Mouse (Mus musculus) midbrain, embryonic 10.5 days (tissue): ENCODE data around the gene Ush2a. TPM values are rescaled to one million over a fixed set of nuclear protein-coding genes. Genes with fewer than 3 reads are reported as not detected.

Experiments used
- DNase-seq: peaks from one replicate; pipeline ENCODE4 v3.0.0-alpha.2; 2017; ENCODE audit warnings: low spot score
- H3K27ac ChIP-seq: fragments of 300-500 bp; sonication (generic); replicated peaks from 2 replicates; pipeline ENCODE4 v1.5.1; 2016; ENCODE audit warnings: mild to moderate bottlenecking
- H3K27me3 ChIP-seq: fragments of 300-500 bp; sonication (generic); 2 replicates; pipeline ENCODE4 v1.6.1; 2016; ENCODE audit warnings: low read depth, mild to moderate bottlenecking; ENCODE audit not compliant: poor library complexity, severe bottlenecking
- H3K36me3 ChIP-seq: fragments of 300-500 bp; sonication (generic); 2 replicates; pipeline ENCODE4 v1.6.1; 2016; ENCODE audit warnings: mild to moderate bottlenecking, moderate library complexity
- H3K4me1 ChIP-seq: fragments of 300-500 bp; sonication (generic); 2 replicates; pipeline ENCODE4 v1.6.1; 2016
- H3K4me3 ChIP-seq: fragments of 300-500 bp; sonication (generic); 2 replicates; pipeline ENCODE4 v1.5.1; 2016; ENCODE audit warnings: mild to moderate bottlenecking, moderate library complexity
- H3K9me3 ChIP-seq: fragments of 300-500 bp; sonication (generic); replicated peaks from 2 replicates; pipeline ENCODE4 v1.6.1; 2016; ENCODE audit warnings: mild to moderate bottlenecking
- WGBS: fragments of 180-500 bp; shearing (Covaris S2); methylation state at CpG from one replicate; pipeline ENCODE4 v1.1.7; 2016; 5-methylcytosine and 5-hydroxymethylcytosine counted together
- polyA plus RNA-seq: library from polyadenylated mRNA; unstranded; fragments of >200 nt; fragmentation: Nextera tagmentation; extraction: Ambion mirVana; gene quantifications from 2 replicates; pipeline ENCODE4 v1.2.1, GENCODE M21; 2016

Ush2a gene
- polyA plus RNA-seq, 1 experiment from 2014 or later, result 0.12 TPM

DNA sequence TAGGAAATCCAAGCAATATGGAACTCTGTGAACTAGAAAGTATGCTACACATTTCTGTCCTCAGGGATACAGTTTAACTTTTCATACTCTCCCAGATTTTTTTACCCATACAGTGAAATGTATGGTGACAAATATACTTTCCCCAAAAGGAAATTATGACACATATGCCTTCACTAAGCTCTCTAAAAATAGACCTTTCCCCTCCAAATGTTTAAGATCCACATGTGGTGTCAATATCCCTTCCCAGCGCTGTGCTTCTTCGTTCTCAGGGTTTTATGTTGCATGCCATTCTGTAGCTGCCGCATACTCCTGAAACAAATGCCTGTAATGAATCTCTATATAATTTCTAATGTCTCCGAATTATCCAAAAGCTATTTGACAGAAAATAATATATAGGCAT lies 58.4 kb downstream of the Ush2a start:
- DNase-seq, result no peak
- 85% methylated on average over 4 of the region's 4 CpGs for WGBS
- no peaks in the 10 kb centered on the region for H3K36me3 ChIP-seq
- no peaks in the 10 kb centered on the region for H3K27me3 ChIP-seq
- H3K4me1 ChIP-seq, result no peaks in the 10 kb centered on the region
- no peak overlapping the region for H3K27ac ChIP-seq
- H3K4me3 ChIP-seq, result no peak overlapping the region
- no peaks in the 10 kb centered on the region for H3K9me3 ChIP-seq

DNA sequence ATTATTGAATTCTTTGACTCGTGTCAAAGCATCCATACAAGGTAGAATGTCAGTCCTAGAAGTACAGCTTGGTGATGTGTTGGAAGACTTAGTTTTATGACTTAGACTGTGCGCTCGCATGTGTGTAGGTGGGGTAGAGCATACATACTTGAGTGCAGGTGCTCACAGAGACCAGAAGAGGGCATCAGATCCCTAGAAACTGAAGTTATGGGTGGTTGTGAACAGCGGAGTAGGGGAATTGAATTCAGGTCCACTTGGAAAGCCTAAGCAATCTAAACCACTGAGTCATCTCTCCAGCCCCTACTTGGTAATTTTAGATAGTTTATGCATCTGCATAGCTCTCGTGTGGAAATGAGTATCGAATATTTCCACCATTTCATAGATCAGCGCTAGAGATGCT lies 59.7 kb downstream of the Ush2a start:
- H3K27ac ChIP-seq, result no peak overlapping the region
- no peaks in the 10 kb centered on the region for H3K27me3 ChIP-seq
- H3K36me3 ChIP-seq, result no peaks in the 10 kb centered on the region
- no peaks in the 10 kb centered on the region for H3K4me1 ChIP-seq
- 83% methylated on average over 7 of the region's 7 CpGs for WGBS
- DNase-seq, result no peak
- no peak overlapping the region for H3K4me3 ChIP-seq
- H3K9me3 ChIP-seq, result no peaks in the 10 kb centered on the region

DNA sequence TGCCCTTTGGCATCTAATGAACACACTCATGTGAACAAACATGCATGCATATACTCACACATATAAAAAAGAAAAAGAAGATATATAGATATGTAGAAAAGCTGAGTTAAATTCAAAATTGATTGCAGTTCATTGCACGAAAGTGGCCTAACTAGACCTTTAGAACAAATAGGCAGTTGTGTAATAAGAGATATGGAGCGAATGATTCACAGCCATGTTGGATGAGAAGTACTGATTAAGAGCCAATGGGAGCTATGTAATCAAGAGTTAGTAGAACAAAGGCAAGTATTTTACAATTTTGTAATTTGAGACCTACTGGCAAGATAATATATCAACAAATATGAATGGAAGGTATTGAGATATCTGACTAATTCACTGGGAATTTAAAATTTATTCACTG lies 68.6 kb downstream of the Ush2a start:
- H3K4me1 ChIP-seq, result no peaks in the 10 kb centered on the region
- no peaks in the 10 kb centered on the region for H3K27me3 ChIP-seq
- no peak for DNase-seq
- no peak overlapping the region for H3K4me3 ChIP-seq
- 93% methylated on average over 2 of the region's 2 CpGs for WGBS
- no peaks in the 10 kb centered on the region for H3K9me3 ChIP-seq
- H3K36me3 ChIP-seq, result no peaks in the 10 kb centered on the region
- H3K27ac ChIP-seq, result no peak overlapping the region

DNA sequence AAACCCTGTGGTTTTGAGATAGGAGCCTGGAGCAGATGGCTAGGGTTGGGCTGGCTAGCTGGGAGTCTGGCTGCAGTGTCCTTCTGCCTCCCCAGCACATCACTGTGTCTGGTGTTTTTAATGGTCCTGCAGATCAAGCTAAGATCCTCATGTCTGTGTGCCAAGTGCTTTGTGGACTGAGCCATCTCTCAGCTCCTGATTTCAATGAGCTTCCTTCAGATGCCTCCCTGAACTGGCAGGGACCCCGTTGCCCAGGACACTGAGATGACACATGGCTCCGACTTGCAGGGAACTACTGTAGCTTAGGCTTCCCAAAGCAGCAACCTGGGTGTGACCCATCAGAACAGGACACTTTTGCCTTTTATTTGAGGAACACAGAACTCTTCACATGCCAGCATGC lies 72.1 kb downstream of the Ush2a start:
- H3K4me3 ChIP-seq, result no peak overlapping the region
- 84% methylated on average over 2 of the region's 2 CpGs for WGBS
- no peaks in the 10 kb centered on the region for H3K9me3 ChIP-seq
- H3K27ac ChIP-seq, result no peak overlapping the region
- no peaks in the 10 kb centered on the region for H3K4me1 ChIP-seq
- H3K36me3 ChIP-seq, result no peaks in the 10 kb centered on the region
- DNase-seq, result no peak
- no peaks in the 10 kb centered on the region for H3K27me3 ChIP-seq

DNA sequence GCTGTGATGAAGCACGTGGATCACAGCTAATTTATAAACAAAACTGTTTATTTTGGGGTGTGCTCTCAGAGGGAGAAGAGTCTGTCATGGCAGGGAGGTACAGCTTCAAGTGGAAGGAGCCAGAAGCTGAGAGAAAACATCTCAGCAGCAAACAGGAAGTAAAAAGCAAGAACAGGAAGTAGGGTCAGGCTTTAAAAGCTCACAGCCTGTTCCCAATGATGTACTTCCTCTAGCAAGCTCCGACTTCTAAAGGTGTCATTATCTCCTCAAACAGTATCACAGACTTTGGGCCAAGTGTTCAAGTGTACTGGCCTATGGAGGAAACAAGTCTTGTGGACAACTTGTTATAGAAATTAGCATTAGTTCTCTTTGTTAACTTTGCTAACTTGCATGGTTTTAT lies 85.9 kb downstream of the Ush2a start:
- Histone ChIP-seq H3K27me3 (no peaks in the 10 kb centered on the region), H3K4me3 (no peak overlapping the region), H3K36me3 (no peaks in the 10 kb centered on the region), H3K4me1 (no peaks in the 10 kb centered on the region), H3K9me3 (no peaks in the 10 kb centered on the region), H3K27ac (no peak overlapping the region)
- 69% methylated on average over 2 of the region's 2 CpGs for WGBS
- no peak for DNase-seq

DNA sequence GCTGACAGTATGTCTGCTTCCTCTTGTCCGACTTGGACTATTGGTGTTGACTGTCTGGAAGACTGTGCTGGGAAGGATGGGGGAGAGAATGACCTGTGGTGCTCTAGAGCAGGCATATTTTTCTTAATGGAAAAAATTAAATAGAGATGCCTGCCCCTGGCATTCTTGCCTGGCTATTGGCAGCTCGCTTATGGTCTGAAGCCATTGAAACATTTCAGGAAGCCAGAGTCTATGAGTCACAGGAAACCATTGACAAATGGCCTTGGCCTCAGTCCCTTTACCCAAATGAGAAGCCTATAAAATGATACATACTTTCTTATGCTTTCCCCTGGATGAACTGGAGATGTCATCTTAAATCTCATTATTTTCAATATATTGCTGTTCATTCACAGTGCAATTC lies 92.9 kb downstream of the Ush2a start:
- Histone ChIP-seq H3K4me1 (no peaks in the 10 kb centered on the region), H3K27ac (no peak overlapping the region), H3K27me3 (no peaks in the 10 kb centered on the region), H3K4me3 (no peak overlapping the region), H3K36me3 (no peaks in the 10 kb centered on the region), H3K9me3 (no peaks in the 10 kb centered on the region)
- 88% methylated on average over 2 of the region's 2 CpGs for WGBS
- DNase-seq, result no peak

DNA sequence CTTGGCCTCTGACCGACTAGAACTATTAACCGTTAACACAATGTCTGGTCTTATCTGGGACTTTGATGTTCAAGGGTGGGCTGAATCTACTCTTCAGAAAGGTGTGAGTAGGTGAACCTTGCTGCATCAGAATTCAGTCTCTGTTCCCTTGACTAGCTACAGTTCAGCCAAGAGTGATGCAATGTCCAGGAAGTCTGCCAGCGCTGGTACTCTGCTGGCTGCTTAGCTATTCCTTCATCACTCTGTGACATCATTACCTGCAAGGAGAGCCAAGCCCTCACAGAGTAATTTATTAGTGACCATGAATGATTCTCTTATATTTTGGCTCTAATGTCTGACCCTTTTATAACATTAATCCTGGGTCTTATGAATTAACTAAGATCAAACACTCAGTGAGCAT lies 101.7 kb downstream of the Ush2a start:
- no peak overlapping the region for H3K4me3 ChIP-seq
- DNase-seq, result no peak
- WGBS, result 96% methylated on average over 3 of the region's 3 CpGs
- no peaks in the 10 kb centered on the region for H3K9me3 ChIP-seq
- no peaks in the 10 kb centered on the region for H3K36me3 ChIP-seq
- no peaks in the 10 kb centered on the region for H3K27me3 ChIP-seq
- no peaks in the 10 kb centered on the region for H3K4me1 ChIP-seq
- no peak overlapping the region for H3K27ac ChIP-seq

DNA sequence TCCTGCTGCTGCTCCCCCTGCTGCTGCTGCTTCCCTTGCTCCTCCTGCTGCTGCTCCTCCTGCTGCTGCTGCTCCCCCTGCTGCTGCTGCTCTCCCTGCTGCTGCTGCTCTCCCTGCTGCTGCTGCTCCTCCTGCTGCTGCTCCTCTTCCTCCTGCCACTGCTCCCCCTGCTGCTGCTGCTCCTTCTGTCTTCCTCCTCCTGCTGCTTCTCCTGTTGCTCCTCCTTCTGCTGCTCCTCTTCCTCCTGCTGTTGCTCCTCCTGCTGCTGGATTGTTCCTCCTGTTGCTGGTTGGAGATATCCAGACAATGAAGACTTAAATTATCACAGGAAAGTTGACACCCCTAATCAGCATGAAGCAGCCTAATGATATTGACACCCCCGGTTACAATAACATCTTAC lies 123.4 kb downstream of the Ush2a start:
- 87% methylated on average over 1 of the region's 1 CpGs for WGBS
- DNase-seq, result no peak
- H3K27me3 ChIP-seq, result no peaks in the 10 kb centered on the region
- H3K9me3 ChIP-seq, result no peaks in the 10 kb centered on the region
- no peak overlapping the region for H3K27ac ChIP-seq
- H3K36me3 ChIP-seq, result no peaks in the 10 kb centered on the region
- H3K4me1 ChIP-seq, result peaks cover 6% of the 10 kb centered on the region; the same call in 1 of the 2 replicates
- H3K4me3 ChIP-seq, result no peak overlapping the region

DNA sequence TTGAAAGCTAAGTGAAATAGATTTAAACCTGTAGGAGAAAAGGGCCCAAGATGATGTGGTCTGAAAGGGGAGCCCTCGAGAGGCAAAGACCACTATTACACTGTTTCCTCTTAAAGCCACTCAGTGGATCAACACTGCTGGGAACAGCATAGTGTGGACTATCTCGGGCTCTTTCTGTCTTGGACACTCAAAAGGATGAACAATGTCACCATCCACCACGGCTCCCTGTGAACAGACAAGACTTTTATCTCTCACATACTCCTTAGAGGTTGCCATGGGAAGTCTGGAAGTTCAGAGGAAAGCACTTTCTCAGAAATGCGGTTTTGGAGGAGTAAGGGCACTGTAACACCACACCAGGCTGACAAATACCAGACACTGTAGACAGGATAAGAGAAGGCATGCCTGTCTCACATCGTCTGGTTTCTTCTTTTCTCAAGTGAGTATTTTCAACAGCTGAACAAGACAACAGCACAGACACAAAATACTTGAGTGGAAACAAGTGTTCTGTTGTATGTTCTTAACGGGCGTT lies 124.0 kb downstream of the Ush2a start:
- Histone ChIP-seq H3K27ac (no peak overlapping the region), H3K4me3 (no peak overlapping the region), H3K4me1 (peaks cover 6% of the 10 kb centered on the region; the same call in 1 of the 2 replicates), H3K36me3 (no peaks in the 10 kb centered on the region), H3K9me3 (no peaks in the 10 kb centered on the region), H3K27me3 (no peaks in the 10 kb centered on the region)
- no peak for DNase-seq
- WGBS, result 81% methylated on average over 7 of the region's 7 CpGs

DNA sequence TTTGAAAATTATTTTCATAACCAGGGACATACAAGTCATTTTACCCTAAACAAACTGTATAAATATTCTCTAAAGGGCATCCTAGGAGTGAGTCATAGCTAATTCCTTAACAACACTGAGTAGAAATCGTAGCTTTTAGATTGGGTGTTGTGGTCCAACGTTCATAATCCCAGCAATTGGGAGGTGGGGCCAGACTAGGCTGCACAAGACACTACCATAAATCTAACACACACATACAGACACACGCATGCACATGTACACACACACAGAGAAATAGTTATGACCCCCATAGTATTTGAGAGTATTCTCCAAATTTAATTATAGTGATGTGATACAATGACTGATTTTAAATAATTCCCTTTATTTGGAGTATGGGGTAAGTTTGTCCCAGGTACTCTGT lies 125.5 kb downstream of the Ush2a start:
- DNase-seq, result no peak
- peaks cover 6% of the 10 kb centered on the region; the same call in 1 of the 2 replicates for H3K4me1 ChIP-seq
- H3K4me3 ChIP-seq, result no peak overlapping the region
- no peaks in the 10 kb centered on the region for H3K36me3 ChIP-seq
- no peak overlapping the region for H3K27ac ChIP-seq
- H3K27me3 ChIP-seq, result no peaks in the 10 kb centered on the region
- H3K9me3 ChIP-seq, result no peaks in the 10 kb centered on the region
- 83% methylated on average over 3 of the region's 3 CpGs for WGBS

DNA sequence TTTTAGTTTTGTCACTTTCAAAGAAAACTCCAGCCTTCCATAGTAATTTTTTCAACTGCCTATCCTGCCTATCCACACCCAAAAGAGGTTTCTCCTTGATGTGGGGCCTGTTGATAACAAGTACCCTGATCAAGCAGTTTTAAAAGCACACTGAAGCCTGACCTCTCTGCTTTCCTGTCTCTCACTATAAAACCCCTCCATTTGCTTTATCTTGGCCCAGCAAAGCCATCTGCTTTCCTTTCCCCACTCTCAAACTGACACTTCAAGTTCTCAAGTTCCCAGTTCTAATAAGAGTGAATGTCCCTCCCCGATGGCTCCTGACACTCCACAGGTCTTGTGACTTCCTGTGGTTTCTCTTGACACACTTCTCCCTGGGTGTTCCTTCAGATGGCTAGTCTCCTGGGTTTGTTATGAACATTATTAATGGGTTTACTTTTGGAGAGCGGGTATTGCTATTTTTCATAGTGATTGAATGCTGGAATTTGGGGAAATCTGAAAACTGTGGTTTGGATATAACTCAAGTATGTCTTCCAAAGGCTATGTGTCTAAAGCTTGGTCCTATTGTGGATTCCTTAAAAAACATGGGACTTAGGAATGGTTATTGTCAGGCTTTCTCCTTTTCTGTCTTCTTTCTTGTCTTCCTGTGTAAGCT lies 126.1 kb downstream of the Ush2a start:
- Histone ChIP-seq H3K36me3 (no peaks in the 10 kb centered on the region), H3K27ac (no peak overlapping the region), H3K4me3 (no peak overlapping the region), H3K9me3 (no peaks in the 10 kb centered on the region), H3K4me1 (peaks cover 6% of the 10 kb centered on the region; the same call in 1 of the 2 replicates), H3K27me3 (no peaks in the 10 kb centered on the region)
- WGBS, result 80% methylated on average over 2 of the region's 2 CpGs
- no peak for DNase-seq

DNA sequence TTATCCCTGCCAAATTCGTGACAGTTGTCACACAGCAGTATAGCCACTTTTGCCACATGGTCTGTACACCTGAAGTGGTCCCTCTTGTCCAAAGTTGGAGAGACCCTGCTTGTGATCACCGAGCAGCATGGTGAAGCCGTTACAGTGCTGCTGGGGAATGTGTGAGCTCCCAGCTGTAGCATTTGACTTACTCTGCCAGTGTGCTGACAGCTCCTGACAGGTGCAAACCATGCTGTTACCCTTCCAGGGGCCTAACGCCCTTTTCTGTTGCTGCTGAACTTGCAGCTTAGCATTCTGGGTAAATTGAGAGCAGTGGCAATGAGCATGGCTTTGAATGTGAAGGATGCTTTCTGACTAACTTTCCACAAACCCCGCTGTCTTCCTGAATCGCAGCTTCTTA lies 128.3 kb downstream of the Ush2a start:
- peaks cover 2% of the 10 kb centered on the region; the same call in 1 of the 2 replicates for H3K4me1 ChIP-seq
- no peaks in the 10 kb centered on the region for H3K36me3 ChIP-seq
- WGBS, result 78% methylated on average over 6 of the region's 6 CpGs
- DNase-seq, result no peak
- H3K4me3 ChIP-seq, result no peak overlapping the region
- no peak overlapping the region for H3K27ac ChIP-seq
- H3K9me3 ChIP-seq, result no peaks in the 10 kb centered on the region
- no peaks in the 10 kb centered on the region for H3K27me3 ChIP-seq

DNA sequence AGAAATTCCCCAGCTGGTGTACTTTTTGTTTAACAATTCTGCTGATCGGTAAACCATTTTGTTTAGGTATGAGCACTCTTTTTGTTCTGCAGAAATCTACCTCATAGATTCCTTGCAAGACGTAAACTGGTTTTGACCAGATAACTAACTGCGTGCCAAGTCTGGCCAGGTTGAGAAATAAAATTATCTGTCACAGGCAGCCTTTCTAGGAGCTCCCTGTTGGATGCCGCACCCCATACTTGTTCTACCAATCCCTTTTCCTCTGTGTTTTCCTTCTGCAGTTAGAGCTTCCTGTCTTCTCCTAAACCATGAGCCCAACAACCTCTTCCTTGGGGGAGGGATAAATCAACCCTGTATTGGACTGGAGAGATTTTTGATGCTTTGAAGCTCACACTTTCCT lies 145.4 kb downstream of the Ush2a start:
- H3K9me3 ChIP-seq, result no peaks in the 10 kb centered on the region
- no peak overlapping the region for H3K4me3 ChIP-seq
- no peaks in the 10 kb centered on the region for H3K27me3 ChIP-seq
- H3K4me1 ChIP-seq, result no peaks in the 10 kb centered on the region
- no peaks in the 10 kb centered on the region for H3K36me3 ChIP-seq
- H3K27ac ChIP-seq, result no peak overlapping the region
- 91% methylated on average over 4 of the region's 4 CpGs for whole genome bisulfite sequencing
- no peak for DNase-seq
